Mouse (Mus musculus) mesoderm, embryonic 11.5 days (tissue): ENCODE data around the gene Rpl3.
A peak's percentile ranks its signal among the peaks of the same experiment; 100 is the strongest.

Source experiments
- DNase-seq: peaks from one replicate; pipeline ENCODE4 v3.0.0-alpha.2; 2012; ENCODE audit warnings: low read depth, low spot score

The Rpl3 gene

DNA sequence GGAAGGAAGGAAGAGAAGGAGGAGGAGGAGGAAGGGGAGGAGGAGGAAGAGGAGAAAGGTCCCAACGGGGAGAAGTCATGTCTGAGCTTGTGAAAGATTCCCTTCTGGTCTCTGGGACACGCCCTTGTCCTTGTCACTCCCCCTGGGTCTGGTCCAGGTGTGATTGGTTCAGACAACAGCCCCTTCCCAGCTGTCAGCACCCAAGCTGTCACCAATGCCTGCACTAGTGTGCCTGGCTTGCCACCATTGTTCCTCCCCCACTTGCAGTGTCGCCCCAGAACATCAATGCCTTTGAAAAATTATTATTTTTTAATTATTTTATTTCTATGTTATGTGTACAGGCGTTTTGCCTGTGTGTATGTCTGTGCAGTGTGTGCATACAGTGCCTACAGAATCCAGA, 22.5 kb downstream of the Rpl3 start:
- DNase-seq, result no peak

DNA sequence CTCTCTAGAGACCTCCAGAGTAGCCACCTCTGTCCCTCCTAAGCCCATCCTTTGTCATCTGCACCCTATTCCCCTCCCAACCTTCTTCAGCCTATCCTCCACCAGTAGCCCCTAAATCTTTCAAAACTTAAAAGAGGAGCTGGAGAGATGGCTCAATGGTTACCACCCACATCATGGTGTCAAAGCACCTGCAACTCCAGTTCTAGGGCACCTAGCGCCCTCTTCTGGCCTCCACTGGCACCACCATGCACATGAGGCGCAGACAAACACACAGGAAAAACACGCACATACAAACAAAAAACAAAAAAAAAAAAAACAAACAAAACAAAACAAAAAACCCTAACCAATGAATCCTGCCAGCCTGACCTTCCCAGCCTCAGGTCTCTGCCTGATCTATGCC, 25.1 kb downstream of the Rpl3 start:
- DNase-seq, result no peak

DNA sequence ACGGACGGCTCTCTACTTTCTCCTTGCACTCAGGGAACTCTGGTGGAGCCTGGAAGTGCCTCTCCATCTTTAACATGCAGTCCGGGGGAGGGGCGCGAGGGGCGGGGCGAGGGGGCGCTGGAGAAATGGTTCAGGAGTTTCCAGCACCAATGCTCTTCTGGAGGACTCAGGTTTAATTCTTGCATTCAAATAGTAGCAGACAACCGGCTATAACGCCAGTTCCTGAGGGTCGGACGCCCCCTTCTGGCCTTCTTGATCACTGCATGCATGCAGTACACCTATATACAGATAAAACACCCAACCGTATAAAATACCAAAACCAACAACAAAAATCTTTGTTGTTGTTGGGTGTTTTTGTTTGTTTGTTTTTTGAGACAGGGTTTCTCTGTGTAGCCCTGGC, 26.3 kb downstream of the Rpl3 start:
- DNase-seq, result peak; percentile 53

DNA sequence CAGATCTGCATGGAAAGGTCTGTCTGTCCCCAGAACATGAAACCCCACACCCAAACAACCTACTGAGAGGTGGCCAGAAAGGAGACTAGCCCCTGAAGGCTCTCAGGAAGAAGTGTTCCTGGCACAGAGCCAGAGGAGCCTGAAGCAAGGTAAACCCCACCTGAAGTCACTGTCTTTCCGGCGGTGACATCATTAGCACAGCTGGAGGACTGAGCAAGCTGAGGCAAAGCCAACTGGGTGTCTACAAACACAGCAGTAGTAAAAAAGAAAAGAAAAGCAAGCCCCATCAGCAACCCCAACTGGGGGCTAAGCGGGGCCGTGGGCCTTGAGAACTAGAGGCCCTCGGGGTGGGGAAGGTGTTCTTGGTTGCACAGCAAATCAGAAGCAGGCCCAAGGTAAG, 26.7 kb downstream of the Rpl3 start:
- no peak for DNase-seq

DNA sequence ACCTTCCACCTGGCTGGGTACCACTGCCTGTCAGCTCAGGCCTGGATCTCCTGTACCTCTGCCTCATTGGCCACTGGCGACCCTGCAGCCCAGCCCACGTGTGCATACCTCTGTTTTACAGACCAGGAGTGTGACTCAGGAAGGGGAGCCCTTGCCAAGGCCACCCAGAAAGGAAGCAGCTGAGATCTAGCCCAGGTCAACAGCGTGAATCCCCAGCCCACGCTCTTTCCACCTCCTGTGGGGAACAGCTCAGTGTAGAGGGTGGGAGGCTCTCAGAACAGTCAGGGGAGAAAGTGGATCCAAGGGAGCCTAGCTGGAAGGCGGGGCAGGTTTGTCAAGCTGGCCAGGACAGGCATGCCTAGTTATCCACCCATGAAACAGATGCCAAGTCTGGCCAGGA, 28.8 kb downstream of the Rpl3 start:
- no peak for DNase-seq

DNA sequence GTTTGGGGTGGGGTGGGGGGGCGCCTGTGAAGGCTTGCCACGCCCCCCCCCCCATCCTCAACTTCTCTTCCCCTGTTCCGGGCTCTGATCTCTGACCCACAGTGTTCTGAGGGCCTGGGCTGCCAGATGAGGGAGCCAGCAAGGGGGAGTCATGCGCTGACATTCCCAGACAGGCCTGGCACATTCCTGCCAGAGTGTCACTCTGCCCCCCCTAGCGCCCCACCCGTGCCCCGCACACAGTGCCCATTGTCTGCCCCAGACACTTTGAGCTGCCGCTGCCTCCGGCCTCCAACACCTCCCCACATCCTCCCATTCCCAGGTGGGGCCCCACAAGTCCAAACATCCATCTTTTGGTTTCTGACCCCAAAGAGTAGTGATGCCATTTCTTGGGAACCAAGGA, 29.3 kb downstream of the Rpl3 start:
- DNase-seq, result no peak

DNA sequence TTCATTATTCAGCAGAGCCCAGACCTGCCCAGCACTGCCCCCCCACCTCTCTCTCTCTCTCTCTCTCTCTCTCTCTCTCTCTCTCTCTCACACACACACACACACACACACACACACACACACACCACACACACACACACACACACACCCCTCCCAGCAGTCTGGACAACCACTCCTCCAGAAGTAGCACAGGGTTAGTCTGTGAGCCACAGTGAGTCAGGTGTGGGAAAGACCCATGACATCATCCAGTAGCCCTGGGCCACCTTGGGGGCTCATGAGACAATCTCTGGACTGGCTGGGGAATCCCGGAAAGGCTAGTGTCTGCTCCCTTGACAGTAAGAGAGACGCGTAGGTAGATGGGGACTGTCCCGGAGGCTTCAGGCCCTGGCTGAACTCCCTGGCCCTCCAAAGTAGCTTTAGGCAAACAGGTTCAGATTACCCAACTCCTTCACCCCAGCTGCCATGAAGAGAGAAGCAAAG, 30.6 kb downstream of the Rpl3 start:
- no peak for DNase-seq

DNA sequence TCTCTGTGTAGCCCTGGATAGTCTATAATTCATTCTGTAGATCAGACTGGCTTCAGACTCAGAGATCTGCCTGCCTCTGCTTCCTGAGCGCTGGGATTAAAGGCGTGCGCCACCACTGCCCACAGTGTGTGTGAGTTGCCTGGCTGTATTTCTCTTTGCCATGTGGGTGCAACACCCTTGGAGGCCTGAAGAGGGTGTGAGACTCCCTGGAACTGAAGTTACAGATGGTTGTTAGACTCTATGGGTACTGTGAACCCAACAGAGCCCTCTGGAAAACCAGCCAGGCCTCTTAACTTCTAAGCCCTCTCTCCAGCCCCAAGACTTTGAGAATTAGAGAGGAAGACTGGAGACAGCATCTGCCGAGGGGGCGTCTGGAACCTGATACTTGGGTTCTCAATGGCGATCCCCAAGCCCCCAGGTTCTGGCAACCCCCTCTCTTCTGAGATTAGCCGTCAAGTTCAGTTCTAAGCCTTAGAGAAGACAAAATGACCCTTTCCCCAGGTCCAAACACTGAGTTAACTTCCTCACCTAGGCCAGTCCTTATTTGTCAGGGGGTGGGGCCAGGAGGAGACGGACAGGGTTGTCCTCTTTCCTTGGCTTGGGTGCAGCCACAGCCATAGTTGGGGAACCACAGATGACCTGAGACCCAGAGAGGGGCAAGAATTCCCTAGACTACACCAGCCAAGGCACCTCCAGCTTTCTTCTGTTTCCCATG, 31.2 kb downstream of the Rpl3 start:
- DNase-seq, result no peak

DNA sequence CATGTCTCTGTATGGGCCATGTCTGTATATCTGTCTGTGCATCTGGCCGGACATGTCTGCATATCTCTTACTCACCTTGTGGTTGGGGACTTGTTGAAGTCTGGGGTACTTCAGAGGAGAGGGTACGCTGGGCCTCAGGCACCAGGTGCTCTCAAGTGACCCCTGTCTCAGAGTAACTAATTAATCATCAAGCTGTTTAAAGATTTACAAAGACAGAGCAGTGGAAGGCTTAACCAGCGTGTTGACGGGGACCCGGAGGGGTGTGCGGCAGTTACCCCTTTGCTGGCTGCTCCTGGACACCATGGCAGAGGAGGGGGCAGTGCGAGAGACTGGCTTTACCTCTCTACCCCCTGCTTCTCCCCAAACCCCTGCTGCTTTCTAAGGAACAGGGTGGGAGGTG, 32.1 kb downstream of the Rpl3 start:
- DNase-seq, result no peak

DNA sequence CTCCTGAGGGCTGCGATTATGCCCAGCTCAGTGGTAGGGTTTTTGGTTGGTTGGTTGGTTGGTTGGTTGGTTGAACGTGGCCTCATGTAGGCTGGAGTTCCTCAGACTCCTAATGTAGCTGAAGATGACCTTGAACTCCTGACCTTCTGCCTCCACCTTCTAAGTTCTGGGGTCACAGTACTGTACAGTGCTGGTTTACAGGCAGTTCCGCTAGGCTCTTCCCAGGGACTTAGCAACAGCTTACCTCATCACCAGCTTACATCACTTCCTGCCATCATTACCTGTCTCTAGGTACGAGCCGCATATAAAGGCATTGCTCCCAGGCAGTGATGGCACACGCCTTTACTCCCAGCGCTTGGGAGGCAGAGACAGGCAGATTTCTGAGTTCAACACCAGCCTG, 33.5 kb downstream of the Rpl3 start:
- DNase-seq, result no peak

DNA sequence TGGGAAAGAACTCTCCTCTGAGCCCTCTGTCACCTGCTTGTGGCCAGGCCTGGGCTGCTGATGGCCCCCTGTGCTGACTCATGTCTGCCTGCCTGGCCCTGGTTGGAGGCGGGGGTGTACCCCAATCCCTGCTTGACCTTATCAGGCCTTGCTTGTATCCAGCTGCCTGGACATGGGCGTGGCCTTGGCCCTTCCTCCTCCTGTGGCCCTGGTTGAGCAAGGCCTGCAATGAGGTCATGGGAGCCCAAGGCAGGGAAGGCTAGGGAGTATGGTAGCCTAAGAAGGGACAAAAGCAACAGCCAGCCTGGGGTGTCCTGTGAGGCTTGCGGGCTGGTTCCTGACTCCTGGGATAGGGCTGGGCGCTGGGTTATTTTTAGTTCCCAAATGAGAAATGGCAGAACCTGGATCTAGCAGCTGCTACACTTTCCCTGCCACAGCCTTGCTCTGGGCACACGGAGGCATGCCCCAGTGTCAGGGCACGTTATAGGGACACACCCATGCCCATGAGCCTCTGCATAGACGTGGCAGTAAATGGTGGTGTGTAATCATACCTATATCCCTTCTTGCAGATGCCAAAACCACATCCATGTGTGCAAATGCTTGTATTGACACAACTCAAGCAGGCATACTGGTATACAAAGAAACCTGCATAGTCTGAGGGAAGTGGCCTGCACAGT, 37.5 kb downstream of the Rpl3 start:
- DNase-seq, result no peak

DNA sequence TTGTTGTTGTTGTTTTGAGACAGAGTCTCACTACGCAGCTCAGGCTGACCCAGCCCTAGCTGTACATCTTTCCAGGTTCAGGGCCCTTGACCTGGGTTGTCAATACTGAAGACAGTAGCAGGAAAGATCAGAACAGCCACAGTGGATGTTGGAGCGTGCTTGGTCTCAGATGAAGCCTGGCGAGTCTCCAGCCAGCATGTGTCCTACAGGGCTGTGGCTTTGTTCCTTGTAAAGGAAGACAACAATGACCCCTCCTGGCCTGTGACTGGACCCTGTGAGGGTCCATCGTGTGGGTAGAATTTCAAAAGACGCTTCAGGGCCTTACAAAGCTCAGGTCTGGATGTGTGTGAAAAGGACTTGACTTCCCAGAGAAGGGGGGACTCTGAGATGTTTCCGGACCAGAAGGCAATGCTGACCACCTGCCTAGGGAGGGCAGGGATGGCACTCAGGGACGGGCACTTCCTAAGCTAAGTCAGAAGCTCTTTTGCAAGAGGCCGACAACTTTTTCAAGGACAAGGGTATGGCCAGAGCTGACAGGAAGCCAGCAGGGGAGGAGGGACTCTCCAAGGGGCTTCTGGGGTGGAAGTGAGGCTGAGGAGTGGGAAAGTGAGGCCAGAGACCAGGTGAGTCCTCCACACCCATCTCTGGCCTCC, 38.2 kb downstream of the Rpl3 start:
- no peak for DNase-seq

DNA sequence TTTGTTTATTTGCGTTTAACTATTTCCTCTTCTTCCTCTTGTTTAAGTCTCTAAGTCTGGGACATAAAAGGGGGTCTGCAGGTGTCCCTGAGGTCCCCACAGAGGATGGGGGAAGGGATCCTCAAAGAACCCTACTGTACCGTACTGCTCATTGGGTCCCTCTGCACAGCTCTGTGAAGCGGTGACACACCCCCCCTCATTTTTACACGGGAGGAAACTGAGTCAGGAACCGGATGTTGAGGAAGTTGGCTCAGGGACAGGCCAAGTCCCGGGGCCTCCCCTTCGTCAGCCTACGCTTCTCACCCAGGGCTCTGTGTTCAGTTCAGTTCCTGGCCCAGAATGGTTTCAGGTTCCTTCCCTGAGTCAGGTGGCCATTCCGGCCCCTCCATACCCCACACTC, 39.9 kb downstream of the Rpl3 start:
- no peak for DNase-seq

DNA sequence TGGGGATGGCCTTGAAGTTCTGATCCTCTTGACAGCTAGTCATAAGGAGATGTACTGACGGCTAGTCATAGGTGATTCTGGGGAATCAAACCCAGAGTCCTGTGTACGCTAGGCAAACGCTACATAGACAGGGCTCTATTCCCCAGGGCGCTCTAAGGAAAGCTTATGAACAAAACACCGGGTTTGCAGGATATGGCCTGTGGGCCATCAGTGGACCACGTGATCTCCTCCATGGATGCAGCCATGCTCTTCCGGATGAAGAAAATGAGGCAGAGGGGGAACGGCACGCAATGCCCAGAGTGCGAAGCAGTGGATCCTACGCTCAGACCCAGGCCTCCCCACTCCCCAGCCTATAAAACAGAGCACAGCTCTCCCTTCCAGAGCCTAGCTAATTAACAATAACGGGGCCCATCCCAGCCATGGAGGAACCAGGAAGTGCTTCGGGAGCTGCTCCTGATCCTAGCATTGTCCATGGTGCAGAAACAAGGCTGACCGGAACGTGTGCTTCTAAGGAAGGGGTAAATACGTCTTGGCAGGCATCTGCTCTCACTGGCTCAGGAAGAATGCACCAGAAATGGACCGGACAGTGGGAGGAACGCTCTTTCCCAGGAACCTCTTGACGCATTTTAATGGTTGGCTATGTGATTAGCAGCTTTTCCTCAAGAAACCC, 40.4 kb downstream of the Rpl3 start:
- no peak for DNase-seq

DNA sequence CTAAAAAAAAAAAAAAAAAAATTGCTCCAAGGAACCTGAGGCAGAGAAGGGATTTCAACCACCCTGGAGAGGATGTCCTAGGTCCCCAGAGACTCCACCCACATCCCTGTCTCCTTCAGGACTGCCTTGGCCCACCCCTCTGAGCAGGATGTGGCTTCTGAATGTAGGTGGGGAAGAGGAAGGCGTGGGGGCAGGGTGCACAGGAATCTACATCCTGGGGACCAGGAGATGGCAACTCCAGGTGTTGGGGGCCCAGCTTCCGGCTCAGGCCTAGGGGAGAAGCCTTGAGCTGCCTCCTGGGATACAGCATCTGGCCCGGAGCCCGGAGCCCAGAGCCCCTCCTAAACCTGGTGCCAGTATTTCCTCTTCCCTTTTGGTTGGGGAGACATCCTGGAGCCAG, 41.6 kb downstream of the Rpl3 start:
- no peak for DNase-seq

DNA sequence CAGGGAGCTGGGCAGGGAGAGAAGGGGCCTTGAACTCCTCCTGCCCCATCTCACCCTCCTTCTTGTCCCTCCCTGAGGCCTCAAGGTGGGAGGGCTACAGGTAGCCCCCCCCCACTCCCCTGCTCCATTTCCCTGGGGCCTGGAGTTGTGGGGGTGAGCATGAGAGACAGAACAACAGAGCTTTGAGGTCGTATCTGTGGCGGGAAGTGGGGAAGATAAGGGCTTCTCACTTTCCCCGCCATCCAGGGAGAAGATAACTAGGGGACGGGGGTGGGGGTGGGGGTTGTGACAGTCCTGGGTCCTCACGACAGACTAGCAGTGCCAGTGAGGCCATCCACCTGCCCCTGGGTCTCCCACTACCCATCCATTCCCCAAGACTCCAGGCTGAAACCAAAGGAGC, 43.7 kb downstream of the Rpl3 start:
- no peak for DNase-seq

DNA sequence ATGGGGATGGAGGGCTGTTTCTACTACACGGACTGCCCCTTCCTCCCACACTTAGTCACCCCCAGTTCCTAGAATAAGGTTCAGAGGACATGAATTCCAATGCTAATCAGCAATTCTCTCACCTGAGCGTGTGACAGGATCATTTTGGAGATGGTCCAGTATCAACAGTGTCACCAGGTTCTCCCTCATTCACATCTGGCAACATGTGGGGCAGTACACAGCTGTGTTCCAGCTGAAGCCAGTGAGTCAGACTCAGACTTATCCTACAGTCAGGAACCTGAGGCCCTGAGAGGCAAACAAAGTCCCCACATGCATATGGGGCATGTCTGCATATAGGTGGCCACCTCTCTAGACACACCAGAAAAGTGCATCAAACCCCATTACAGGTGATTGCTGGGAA, 44.4 kb downstream of the Rpl3 start:
- no peak for DNase-seq

DNA sequence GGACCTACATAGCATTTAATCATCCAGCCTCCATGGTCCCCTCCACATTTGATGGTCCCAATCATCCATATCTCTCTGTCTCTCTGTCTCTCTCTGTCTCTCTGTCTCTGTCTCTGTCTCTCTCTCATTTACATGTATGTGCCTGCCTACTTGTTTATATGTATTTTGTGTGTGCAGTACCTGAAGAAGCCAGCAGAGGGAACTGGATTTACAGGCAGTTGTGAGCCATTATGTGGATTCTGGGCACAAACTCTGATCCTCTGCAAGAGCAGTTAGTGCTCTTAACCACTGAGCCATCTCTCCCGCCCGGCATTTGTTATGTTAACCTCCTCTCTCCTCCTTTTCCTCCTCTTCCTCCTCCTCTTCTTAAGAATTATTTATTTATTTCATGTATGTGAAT, 45.9 kb downstream of the Rpl3 start:
- DNase-seq, result no peak

DNA sequence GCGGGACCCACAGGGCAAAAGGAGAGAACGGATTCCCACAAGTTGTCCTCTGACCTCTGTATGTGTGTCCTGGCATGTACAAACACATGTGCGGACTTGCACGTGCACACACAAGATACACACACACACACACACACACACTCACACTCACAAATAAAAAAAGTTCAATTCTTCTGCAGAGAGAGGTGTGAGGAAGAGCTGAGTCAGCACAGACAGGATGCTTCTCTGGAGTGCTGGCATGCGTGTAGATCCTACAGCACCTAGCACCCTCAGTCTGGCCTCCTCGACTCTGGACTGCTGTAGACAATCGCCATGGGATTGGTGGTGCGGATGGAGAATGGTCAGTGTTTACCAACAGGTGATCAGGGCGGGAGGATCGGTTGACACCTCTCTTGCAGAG, 47.4 kb downstream of the Rpl3 start:
- no peak for DNase-seq

DNA sequence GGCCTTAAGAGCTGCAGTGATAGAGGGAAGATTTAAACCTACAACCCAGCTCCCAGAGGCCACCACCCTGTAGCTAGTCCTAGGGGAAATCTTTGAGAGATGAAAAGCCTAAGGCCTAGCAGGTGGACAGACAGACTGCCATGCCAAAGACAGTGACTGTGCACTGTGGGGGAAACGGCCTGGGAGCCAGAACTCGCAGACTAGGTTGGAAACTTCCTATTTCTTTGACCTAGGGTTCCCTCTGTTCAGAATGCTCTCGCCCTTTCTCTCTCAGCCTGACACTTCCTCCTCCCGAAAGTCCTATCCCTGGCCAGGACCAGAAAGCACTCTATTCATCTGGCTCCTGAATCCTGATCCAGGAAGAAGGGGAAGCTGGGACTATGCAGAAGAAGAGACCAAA, 49.5 kb downstream of the Rpl3 start:
- no peak for DNase-seq

DNA sequence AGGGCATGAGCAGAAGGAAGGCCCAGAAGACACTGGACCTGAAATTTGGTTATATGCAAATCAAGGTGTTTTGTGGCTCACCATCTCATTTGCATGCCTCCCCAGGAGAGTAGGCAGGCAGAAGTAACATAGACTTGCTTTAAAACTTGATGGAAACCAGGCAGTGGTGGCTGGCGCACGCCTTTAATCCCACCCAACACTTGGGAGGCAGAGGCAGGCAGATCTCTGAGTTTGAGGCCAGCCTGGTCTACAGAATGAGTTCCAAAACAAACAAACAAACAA, 53.6 kb downstream of the Rpl3 start:
- DNase-seq, result no peak

DNA sequence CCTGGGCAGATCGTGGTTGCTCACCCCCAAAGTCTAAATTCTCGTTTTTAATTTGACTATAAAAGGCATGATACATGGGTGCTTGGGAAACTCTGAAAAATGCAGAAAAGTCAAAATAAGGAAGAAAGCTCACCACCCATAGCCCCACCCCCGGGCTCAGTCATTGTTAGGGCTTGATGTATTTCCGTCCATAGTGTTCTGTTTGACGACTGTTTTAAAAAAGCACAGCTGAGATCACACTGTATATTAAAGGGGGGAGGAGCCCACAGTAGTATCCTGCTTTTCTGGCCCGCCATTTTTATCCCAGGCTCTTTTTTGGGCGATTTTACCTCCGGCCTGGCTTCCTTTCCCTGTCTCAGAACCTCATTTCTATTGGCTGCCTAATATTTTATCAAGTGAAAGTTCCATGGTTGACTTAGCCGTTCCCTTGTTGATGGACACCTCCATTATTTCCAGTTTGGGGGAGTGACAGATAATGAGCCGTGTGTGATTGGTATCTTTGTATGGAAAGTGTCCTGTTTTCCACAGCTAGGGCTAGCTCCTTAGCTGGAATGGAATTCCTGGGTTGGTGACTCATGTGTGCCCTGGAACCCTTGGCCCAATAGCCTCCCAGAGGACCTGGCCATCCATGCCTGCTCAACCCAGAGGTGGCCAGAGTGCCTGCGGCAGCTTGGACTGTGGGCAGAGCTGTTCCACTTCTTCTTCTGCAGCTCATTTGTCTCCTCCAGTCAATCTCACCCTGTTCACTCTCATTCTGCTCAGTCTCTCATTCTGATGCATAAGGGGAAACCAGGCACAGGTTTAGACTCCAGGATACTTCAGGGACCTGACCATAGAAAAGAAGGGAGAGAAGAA, 54.2 kb downstream of the Rpl3 start:
- no peak for DNase-seq
